Comparison of ENCODE assay signal across 12 mouse cellular contexts in the genomic region with DNA sequence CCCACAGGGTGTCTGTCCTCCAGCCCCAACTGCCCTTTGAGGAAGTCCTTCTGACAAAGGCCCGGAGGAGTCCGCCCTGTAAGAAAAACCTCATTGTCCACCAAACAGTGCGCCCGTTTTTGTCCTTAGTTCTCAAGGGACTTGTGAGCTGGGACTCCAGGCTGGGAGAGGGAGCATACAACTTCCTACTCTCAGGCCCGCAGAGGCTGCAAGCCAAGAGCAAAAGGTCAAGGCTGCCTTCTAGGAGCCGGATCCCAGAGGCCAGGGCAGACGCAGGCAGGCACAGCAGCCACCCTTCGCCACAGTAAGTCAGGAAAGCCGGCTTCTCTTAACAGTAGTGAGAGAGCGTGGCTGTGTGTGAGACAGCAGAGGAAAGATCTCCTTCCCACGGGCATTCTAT. TPM values are rescaled to one million over a fixed set of nuclear protein-coding genes. Genes with fewer than 3 reads are reported as not detected.
DNase-seq lines count a peak whose midpoint lies in the region; ATAC-seq and TF ChIP-seq lines count a peak whose summit lies in the region.
"Had no signal": no experiment of that assay in that cellular context is flagged by ENCODE, and none has a peak within 500 bp of the region (broad histone marks: within the 10 kb centered on the region; RNA-seq: fewer than 3 reads in every experiment).

No protein-coding gene starts in this region.

- no peak overlapping the region for H3K27ac ChIP-seq in kidney, adult 2 months (ENCODE audit: insufficient read depth, low read depth, low read length)
- H3K27ac ChIP-seq in ES-E14 (ENCODE audit: insufficient read depth, low read depth, low read length, poor library complexity, severe bottlenecking), result peak overlapping the region; percentile 67; the same call in 1 of the 2 replicates
- peak overlapping the region; percentile 32; the same call in 1 of the 2 replicates for H3K27ac ChIP-seq in heart, embryonic 16.5 days (ENCODE audit: low read length)
- H3K27ac ChIP-seq: left cerebral cortex, adult 2 months; liver, embryonic 15.5 days; midbrain, embryonic 15.5 days had no signal

- no peaks in the 10 kb centered on the region for H3K9me3 ChIP-seq in ES-E14 (ENCODE audit: control insufficient read depth, insufficient read depth, low read depth, low read length)
- no peaks in the 10 kb centered on the region; the same call in 1 of the 2 replicates for H3K9me3 ChIP-seq in heart, embryonic 16.5 days (replicated peaks; ENCODE audit: control insufficient read depth, low read length)
- H3K9me3 ChIP-seq: liver, embryonic 15.5 days; midbrain, embryonic 15.5 days had no signal

- 54% methylated on average over 11 of the region's 11 CpGs for WGBS in kidney, adult 2 months
- WGBS in heart, embryonic 16.5 days, result 39% methylated on average over 11 of the region's 11 CpGs

- TF ChIP-seq POLR2A in kidney, adult 2 months (IDR thresholded peaks at IDR 0.05; ENCODE audit: low read depth, low read length), result no peak

- H3K36me3 ChIP-seq in kidney, adult 2 months (ENCODE audit: control insufficient read depth, insufficient read depth, low read length), result no peaks in the 10 kb centered on the region
- H3K36me3 ChIP-seq in ES-E14 (ENCODE audit: control insufficient read depth, insufficient read depth, low read length, poor library complexity, severe bottlenecking), result no peaks in the 10 kb centered on the region
- H3K36me3 ChIP-seq in heart, embryonic 16.5 days (ENCODE audit: control insufficient read depth, insufficient read depth), result no peaks in the 10 kb centered on the region
- H3K36me3 ChIP-seq: liver, embryonic 15.5 days; midbrain, embryonic 15.5 days had no signal

- H3K4me2 ChIP-seq in heart, embryonic 16.5 days (ENCODE audit: low read depth, low read length), result no peak overlapping the region
- H3K4me2 ChIP-seq: liver, embryonic 15.5 days; midbrain, embryonic 15.5 days had no signal

- H3K27me3 ChIP-seq in kidney, adult 2 months (replicated peaks; ENCODE audit: control insufficient read depth, insufficient read depth, low read length), result no peaks in the 10 kb centered on the region; the same call in 1 of the 2 replicates
- peaks cover 20% of the 10 kb centered on the region for H3K27me3 ChIP-seq in heart, embryonic 16.5 days (ENCODE audit: control insufficient read depth, insufficient read depth, low read length)

- H3K4me3 ChIP-seq in kidney, adult 2 months (ENCODE audit: insufficient read depth, low read depth, low read length), result no peak overlapping the region
- H3K4me3 ChIP-seq in ES-E14 (ENCODE audit: insufficient read depth in 1 of 2, low read depth in 1 of 2, low read length in 2 of 2, poor library complexity in 1 of 2, severe bottlenecking in 1 of 2), result peak overlapping the region; percentile 10 to 17; a peak in 2 of 4 replicates
- H3K4me3 ChIP-seq in heart, embryonic 16.5 days (ENCODE audit: low read length), result no peak overlapping the region
- H3K4me3 ChIP-seq: left cerebral cortex, adult 2 months; liver, embryonic 15.5 days; midbrain, embryonic 15.5 days had no signal

- ATAC-seq in heart, embryonic 16.5 days (replicated peaks; ENCODE audit: extremely low read depth, insufficient read depth, low FRiP score), result no peak
- ATAC-seq: midbrain, embryonic 15.5 days had no signal

- H3K9ac ChIP-seq in ES-E14 (ENCODE audit: insufficient read depth, low read depth, low read length, poor library complexity, severe bottlenecking), result peak overlapping the region; percentile 41; the same call in 1 of the 2 replicates
- H3K9ac ChIP-seq in heart, embryonic 16.5 days (ENCODE audit: low read length), result 0 out of 2 replicates have a peak overlapping the region, but pooled peaks have one; percentile 17
- H3K9ac ChIP-seq: liver, embryonic 15.5 days; midbrain, embryonic 15.5 days had no signal

- TF ChIP-seq CTCF in kidney, adult 2 months (conservative IDR thresholded peaks at IDR 0.05; ENCODE audit: insufficient read depth, insufficient read length, low read depth, low read length), result no peak

- H3K4me1 ChIP-seq in kidney, adult 2 months (ENCODE audit: control insufficient read depth, insufficient read depth, low read length), result no peaks in the 10 kb centered on the region
- H3K4me1 ChIP-seq in ES-E14 (ENCODE audit: control insufficient read depth in 2 of 2, insufficient read depth in 2 of 2, low read length in 2 of 2, poor library complexity in 1 of 2), result peaks cover 6 to 35% of the 10 kb centered on the region in 2 experiments
- peaks cover 7% of the 10 kb centered on the region for H3K4me1 ChIP-seq in heart, embryonic 16.5 days (ENCODE audit: control insufficient read depth, insufficient read depth, low read length)

- DNase-seq in kidney, adult 2 months, result peak; percentile 47
- DNase-seq in kidney, adult 9 months, result no peak
- DNase-seq in ES-E14 (ENCODE audit: low read depth, low spot score), result no peak
- DNase-seq in adrenal gland, postnatal 36 days, result peak; percentile 83 to 87
- DNase-seq in layer of hippocampus, adult 9-10 months (ENCODE audit: low spot score), result no peak
- no peak for DNase-seq in cerebellum, postnatal 36 days
- no peak for DNase-seq in cerebellum, adult 9-11 months
- DNase-seq: cerebellum, postnatal 14 days had no signal

- in situ Hi-C loops in ES-E14 (cut with MboI; ENCODE audit: low sequenced_read_pairs in 2 of 2, unreplicated experiment in 2 of 2), result no loop called here

TF ChIP-seq in ES-E14, 5 proteins besides CTCF, POLR2A, EP300 and RAD21:
- TF ChIP-seq ZNF384 (IDR thresholded peaks at IDR 0.05; ENCODE audit: low read depth, low read length), result no peak
- TF ChIP-seq HCFC1 (IDR thresholded peaks at IDR 0.05; ENCODE audit: borderline replicate concordance, insufficient read depth, low read length), result no peak
- TF ChIP-seq ZC3H11A (IDR thresholded peaks at IDR 0.05; ENCODE audit: borderline replicate concordance, low read depth, low read length), result no peak
- TF ChIP-seq MAFK (IDR thresholded peaks at IDR 0.05; ENCODE audit: insufficient read depth, low read depth, low read length), result no peak
- TF ChIP-seq CHD2 (IDR thresholded peaks at IDR 0.05; ENCODE audit: low read depth, low read length), result no peak
TF ChIP-seq in ES-E14: peak in this region for 0.

RNA-seq across cellular contexts. Expression of a gene that starts 4.1 kb away (rescaled TPM):
- 564 and 569 TPM in 2 replicates for polyA plus RNA-seq in kidney, adult 2 months (2012; rRNA removed)
- 234 and 330 TPM in 2 replicates for total RNA-seq in ES-E14 (2012; rRNA removed)
- 10 to 100 TPM in 1 of 2 experiments, 1 to 10 TPM in 1; 4.4 to 55.1 TPM for total RNA-seq in adrenal gland, postnatal 36 days (2021)
- polyA plus RNA-seq in heart, embryonic 16.5 days (2015; fragmentation: Nextera tagmentation; extraction: Ambion mirVana), result 3.6 TPM in 2 replicates

Comparison
In these comparisons a context has a peak if more than half of its experiments do, and no peak if none do; other contexts are left out.
1. DNase-seq: peak in kidney, adult 2 months (single experiment) and adrenal gland, postnatal 36 days (2 of 2); none in kidney, adult 9 months (single experiment), ES-E14 (single experiment), layer of hippocampus, adult 9-10 months (single experiment), cerebellum, postnatal 36 days (0 of 2) and cerebellum, adult 9-11 months (single experiment).
2. H3K4me3 ChIP-seq: peak in ES-E14 (2 of 2); none in kidney, adult 2 months (single experiment) and heart, embryonic 16.5 days (single experiment).